Mouse (Mus musculus) layer of hippocampus, postnatal 10 days (tissue): ENCODE results near the gene Dgat2l6. TPM values are rescaled to one million over a fixed set of nuclear protein-coding genes. Genes with fewer than 3 reads are reported as not detected.

Source experiments
- DNase-seq, 2 experiments: peaks; one replicate each; pipeline ENCODE4 v3.0.0; 2021; ENCODE audit warnings: low spot score in 2 of 2
- long read RNA-seq: library from polyadenylated mRNA; stranded (forward); transcript quantifications from one replicate; pipeline ENCODE4 v2.0.0, GENCODE M21; 2023
- total RNA-seq, 2 experiments: library from RNA; stranded (reverse); gene quantifications; 2 replicates each; pipeline ENCODE4 v1.2.3; 2021

The Dgat2l6 gene
- not detected for total RNA-seq
- long read RNA-seq: 0 reads

- no peak for DNase-seq
Observed at GRCm38 (mm10) chrX:100524471-100524870, at the start of gene Dgat2l6. TSS of gene Dgat2l6 (plus strand) at chrX:100524838.

DNA sequence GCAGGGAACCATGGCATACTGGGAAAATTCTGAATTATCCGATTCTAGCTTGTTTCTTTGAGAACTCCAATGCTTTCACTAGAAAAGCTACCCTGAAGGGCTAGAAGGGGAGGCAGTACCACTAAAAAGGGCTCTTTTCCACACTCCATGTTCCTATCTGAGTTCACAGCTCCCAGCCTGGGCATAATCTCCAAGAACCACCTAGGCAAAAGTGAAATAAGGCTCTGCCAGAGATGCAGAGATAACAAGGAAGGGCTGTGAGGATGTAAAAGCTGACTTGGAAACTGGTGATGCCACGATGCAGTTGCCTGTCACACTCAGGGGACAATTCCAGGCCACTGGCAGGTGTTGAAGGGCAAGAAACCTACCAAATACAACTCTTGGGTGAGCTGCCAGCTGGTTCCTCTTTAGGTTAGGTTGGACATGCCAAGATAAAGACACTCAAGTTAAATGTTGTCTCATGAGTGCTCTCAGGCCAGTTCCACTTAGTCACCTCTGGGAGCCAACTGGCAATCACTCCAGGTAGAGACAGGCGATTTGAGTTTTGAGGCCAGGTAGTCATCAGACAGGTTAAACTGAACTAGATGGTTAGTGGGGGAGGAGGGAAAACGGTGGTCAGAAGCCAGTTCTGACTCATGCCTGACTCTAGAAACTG is 48.9 kb upstream of the Dgat2l6 start:
- no peak for DNase-seq

DNA sequence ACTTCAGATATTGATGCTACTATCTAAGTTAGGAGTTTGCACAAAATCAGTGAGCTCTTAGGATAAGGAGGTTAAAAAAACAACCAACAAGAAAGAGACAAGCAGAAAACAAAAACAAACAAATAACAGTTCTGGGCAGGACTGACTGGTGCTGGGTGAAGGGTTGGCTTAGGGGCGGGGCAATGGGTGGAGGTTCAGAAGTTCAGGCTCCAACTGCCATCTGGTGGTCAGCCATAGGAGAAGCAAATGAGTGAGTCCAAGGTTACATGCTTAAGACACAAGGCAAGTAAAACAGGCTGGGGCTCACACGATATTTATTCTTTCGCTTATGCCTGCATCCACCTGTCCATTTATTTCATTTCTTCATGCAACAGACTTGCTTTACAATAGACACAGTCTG is 44.3 kb upstream of the Dgat2l6 start:
- DNase-seq: peak; percentile 48 to 53

GRCm38 (mm10) chrX:100493500-100494067 is 31.1 kb upstream of the Dgat2l6 start:
- DNase-seq: no peak

- peak; percentile 64 to 74 for DNase-seq
Observed at GRCm38 (mm10) chrX:100494068-100494978, 30.3 kb upstream of the Dgat2l6 start, which contains the start of gene Igbp1. TSS of gene Igbp1 (plus strand) at chrX:100494291.

DNA sequence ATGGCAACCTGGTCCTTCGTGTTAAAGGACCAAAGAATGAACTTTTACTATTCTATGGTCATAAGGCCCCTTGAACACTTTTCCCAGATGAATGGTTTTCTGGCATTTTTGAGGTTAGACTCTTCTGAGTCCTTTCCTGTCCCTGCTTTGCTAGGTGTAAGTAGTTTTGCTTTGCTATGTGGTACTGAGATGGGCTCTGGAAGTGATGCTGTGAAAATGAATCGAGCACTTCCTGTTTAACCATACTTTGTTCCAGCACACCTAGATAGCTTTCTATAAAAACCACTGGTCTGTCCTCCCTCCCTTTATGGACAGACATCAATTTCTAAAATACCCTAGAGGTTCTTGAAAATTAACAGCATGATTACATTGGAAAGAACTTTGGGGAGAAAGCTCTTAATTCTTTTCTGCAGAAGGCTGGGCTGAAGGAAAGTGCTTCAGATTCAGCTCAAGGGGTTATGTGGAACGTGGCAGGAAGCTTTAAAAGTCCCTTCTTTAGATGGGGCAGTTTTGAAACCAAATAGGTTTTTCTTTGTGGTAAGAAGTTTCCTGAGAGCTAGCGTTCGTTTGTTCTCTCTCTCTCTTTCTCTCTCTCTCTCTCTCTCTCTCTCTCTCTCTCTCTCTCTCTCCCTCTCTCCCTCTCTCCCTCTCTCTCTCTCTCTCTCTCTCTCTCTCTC is 20.3 kb upstream of the Dgat2l6 start:
- no peak for DNase-seq

GRCm38 (mm10) chrX:100508164-100508563 is 16.5 kb upstream of the Dgat2l6 start:
- DNase-seq: no peak

DNA sequence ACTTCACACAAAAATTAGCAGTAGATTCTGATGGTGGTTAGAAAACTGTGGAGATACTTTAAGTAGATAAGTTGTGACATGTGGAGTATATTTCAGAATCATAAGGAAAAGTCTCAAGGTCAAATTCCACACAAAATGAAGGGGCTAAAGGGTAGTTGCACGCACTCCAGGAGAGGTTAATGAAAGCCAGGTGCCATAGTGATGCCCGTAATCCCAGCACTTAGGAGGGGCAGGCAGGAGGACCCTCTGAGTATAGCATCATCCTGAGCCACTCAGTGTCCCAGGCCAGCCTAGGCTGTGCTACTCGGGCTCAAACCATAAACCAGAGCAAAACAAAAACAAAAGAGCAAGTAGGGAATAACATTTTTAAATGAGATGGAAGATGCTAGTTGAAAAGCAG is 14.7 kb upstream of the Dgat2l6 start:
- no peak for DNase-seq

DNA sequence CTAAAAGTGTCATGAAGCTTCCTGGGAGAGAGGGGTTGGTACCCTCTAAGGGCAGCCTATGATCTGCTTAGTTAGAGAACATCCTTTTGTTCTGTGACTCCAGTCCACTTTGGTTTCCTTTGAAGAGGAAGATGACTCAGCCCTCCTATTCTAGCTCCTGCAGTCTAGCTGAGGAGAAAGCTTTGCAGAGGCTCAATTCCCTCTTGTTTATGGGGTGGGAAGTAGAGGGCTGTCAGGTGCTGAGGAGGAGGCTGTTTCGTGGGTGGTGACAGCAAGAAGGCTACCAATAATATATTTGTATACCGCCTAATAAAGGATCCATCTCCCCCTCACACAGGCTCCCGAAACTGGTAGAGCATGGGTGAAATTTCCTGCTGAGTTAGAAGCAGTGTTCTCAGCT is 8.0 kb upstream of the Dgat2l6 start:
- no peak for DNase-seq

DNA sequence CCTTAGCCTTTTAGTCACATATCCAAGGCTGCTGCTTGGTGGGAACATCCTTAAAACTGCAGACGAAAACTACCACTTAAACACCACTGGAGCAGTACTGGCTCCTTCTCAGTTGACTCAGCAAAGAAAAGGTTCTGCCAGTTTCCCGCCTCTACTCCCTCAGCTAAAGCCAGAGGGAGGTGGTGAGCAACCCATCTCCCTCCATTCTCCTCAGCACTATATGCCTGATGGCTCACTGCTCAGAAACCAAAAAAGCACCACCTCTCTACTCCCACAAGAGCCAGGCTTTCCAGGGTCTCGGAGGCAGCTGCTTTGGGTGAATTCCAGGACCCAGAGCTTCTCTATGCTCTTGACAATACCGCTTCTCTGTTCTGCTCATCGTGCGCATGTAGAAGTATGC is 7.0 kb upstream of the Dgat2l6 start:
- DNase-seq: no peak

GRCm38 (mm10) chrX:100518532-100518931 is 6.1 kb upstream of the Dgat2l6 start:
- no peak for DNase-seq

- DNase-seq: no peak
Observed at GRCm38 (mm10) chrX:100556026-100556425, 31.4 kb downstream of the Dgat2l6 start.

DNA sequence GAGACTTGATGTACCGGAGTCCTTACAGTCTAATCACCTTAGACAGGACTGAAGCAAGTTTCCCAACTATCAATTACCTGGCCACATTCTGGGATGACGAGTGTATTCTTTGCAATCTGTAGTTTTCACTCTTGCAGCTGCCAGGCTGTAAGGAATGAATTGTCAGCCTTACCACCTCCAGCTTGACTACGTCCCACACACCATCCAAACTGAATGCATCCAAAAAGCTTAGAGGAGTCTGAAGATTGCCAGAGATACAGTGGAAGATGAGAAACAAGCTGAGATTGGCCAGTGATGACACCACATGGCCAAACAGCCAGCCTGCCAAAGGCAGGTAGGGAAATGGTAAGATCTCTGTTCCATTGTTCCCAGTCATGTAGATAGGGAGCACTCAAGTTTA is 41.1 kb downstream of the Dgat2l6 start:
- DNase-seq: no peak

DNA sequence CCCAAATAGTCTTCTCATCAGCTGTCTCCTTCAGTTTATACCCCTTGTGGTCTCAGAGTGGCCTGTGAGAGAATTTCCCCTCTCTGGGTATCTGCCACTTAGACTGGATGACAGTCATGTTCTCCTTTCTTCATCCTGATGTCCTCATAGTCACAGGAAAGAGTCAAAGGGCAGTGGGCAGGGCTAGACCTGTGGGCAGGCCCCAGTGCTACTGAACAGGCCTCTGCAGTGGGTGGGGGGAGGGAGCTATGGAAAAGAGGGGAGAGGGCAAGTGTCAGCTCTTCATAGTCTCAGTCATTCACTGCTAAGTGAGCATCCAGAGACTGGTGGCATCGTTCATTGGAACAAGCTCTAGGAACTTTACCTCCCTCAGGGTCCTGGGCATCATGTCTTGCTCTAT is 47.3 kb downstream of the Dgat2l6 start, which contains the start of gene Awat1:
TSS of gene Awat1 (plus strand) at position 301 of the 400 bp plus-strand sequence.
- DNase-seq: no peak

- no peak for DNase-seq
Observed at GRCm38 (mm10) chrX:100594791-100595190, 70.2 kb downstream of the Dgat2l6 start, which contains the start of gene P2ry4. TSS of gene P2ry4 (minus strand) at chrX:100594869.

Other genes with a start within 250 kb of the Dgat2l6 start
- gene Otud6a, start 95.8 kb upstream of the Dgat2l6 start, total RNA-seq: not detected
- not detected for gene Awat2, start 82.1 kb upstream of the Dgat2l6 start, total RNA-seq
- 10 to 100 TPM; 36.4 to 36.7 TPM for gene Igbp1, start 30.5 kb upstream of the Dgat2l6 start, total RNA-seq
- gene Awat1, start 47.4 kb downstream of the Dgat2l6 start, total RNA-seq: not detected
- gene P2ry4, start 70.0 kb downstream of the Dgat2l6 start, total RNA-seq: under 1 TPM; 0.07 to 0.09 TPM
- gene Arr3, start 80.7 kb downstream of the Dgat2l6 start, total RNA-seq: not detected
- 1 to 10 TPM; 3.2 to 3.8 TPM for gene Kif4, start 100.9 kb downstream of the Dgat2l6 start, total RNA-seq
- 10 to 100 TPM; 32.0 to 37.0 TPM for gene Pdzd11, start 101.7 kb downstream of the Dgat2l6 start, total RNA-seq
- gene Gdpd2, start 205.0 kb downstream of the Dgat2l6 start, total RNA-seq: 10 to 100 TPM; 20.0 to 20.9 TPM
- gene Dlg3, start 242.9 kb downstream of the Dgat2l6 start, total RNA-seq: 100 to 1,000 TPM; 130 to 132 TPM